Mouse (Mus musculus): Measurements from ENCODE around the gene Krt20.

The Krt20 gene

GRCm38 (mm10) chr11:99437972-99438371, at the start of gene Krt20:
Gene Krt20, minus strand, starts transcription at chr11:99438150.
- DNase-seq (ENCODE audit: low spot score), result no peak

- no peak for DNase-seq (ENCODE audit: low spot score)
Measured at GRCm38 (mm10) chr11:99474981-99475380, 37.0 kb upstream of the Krt20 start.

- DNase-seq (ENCODE audit: low spot score), result no peak
Measured at GRCm38 (mm10) chr11:99473433-99473832, 35.5 kb upstream of the Krt20 start.

- DNase-seq (ENCODE audit: low spot score), result no peak
Measured at GRCm38 (mm10) chr11:99472405-99472804, 34.5 kb upstream of the Krt20 start.

DNA sequence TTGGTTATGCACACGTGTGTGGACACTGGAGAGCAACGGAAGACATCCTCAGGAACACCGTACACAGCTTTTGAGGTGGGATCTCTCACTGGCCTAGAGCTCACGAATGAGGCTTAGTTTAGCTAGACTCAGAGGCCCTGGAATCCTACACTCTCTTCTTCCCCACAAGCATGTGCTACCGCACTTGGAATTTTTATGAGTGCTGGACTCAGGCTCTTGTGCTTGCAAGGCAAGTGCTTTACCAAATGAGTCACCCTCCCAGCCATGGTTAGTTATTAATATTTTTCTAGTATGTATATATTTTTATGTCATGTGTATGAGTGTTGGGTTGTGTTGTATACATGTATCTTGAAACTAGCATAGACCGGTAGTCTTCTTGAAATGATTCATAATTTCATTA, 34.0 kb upstream of the Krt20 start:
- DNase-seq (ENCODE audit: low spot score), result no peak

- DNase-seq (ENCODE audit: low spot score), result no peak
Measured at GRCm38 (mm10) chr11:99469228-99469627, 31.3 kb upstream of the Krt20 start.

DNA sequence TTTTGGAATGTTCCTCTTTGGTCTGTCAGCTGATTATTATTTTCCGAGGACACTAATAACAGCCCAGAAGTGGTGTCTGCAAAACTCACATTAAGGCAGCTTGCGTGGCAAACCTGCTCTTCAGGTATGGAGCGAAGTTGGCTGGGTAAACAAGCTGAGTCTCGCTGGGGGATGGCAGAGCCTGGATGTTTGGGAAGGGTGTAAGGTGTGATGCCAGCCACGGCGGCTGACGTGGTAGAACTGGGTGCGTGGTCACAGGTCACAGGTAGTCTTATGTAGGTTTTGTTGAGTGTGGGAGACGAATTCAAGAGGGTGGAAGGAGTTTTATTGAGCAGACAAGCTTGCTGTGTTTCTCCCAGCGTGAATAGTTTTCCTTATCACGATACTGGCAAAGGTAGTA, 30.6 kb upstream of the Krt20 start:
- DNase-seq (ENCODE audit: low spot score), result no peak

DNA sequence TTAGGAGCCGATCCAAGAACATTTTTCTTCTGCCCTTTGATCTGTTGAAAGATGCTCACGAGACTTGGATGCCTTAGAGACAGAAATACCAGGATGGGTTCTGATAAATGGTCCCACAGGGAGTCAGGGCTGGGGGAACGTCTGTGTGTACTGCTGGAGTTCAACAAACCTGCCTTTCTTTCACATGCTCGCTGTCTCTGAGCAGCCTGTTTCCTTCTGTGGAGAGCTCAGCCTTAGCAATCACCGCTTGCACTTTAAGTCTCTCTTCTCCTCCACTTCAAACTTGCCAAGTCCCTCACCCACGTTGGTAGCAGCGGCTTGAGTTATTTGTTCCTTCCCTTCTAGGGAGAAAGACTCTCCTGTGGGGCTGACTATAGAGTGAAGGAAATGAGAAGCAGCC, 28.4 kb upstream of the Krt20 start:
- no peak for DNase-seq (ENCODE audit: low spot score)

DNA sequence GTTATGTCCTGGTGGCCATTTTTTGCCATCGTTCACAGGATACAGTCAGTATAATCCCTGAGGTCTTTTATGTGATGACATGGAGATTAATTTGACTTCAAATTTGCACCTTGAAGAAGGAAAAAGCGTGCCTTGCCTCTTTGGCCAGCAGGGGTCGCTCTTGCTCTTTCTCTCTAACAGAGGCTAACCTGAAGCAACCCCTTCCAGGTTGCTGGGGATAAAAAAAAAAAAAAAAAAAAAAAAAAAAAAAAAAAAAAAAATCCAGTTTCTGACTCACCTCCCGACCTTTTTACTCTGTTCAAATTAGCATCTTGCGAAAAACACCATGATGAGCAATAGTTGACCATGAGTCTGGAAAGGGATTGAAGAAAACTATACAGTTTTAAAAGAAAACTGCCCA, 26.9 kb upstream of the Krt20 start:
- peak; percentile 70 for DNase-seq (ENCODE audit: low spot score)

DNA sequence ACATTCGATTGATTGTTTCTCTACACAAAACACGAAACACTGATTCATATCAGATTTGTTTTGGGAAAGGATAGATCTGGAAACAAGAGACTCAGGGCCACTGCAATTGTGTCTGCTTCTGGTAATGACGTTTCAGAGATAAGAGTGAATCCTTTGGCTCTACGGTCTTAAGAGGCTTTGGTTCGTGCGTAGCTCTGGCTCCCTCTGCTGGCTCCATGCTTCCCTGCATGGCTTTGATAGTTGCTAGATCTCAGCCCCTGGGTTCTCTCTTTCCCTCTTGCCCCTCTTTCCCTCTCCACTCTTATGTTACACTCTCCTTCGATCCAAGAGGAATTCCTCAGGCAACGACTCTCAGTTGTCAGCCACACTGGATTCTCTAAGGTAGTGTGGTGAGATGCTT, 25.2 kb upstream of the Krt20 start:
- DNase-seq (ENCODE audit: low spot score), result no peak

- DNase-seq (ENCODE audit: low spot score), result no peak
Measured at GRCm38 (mm10) chr11:99461736-99462135, 23.8 kb upstream of the Krt20 start.

DNA sequence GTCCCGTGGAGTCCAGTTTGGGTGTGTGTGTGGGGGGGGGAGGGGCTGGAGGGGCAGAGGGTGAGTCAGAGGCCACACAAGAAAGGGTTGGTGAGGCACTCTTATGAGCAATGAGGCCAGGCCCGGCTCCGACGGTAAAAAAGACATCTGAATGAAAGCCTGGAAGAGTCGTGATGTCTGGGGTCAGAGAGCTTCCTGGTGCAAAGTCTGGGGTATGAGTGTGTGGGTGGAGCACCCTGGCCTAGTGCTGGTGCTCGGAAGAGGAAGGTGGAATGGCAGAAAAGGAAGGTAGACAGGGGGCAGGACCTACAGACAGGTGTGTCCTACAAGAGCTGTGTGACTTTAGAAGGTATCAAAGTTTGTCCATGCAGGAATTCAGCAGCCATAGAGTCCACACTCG, 20.9 kb upstream of the Krt20 start:
- no peak for DNase-seq (ENCODE audit: low spot score)

- DNase-seq (ENCODE audit: low spot score), result no peak
Measured at GRCm38 (mm10) chr11:99454759-99455158, 16.8 kb upstream of the Krt20 start.

GRCm38 (mm10) chr11:99454044-99454443, 16.1 kb upstream of the Krt20 start:
- no peak for DNase-seq (ENCODE audit: low spot score)

DNA sequence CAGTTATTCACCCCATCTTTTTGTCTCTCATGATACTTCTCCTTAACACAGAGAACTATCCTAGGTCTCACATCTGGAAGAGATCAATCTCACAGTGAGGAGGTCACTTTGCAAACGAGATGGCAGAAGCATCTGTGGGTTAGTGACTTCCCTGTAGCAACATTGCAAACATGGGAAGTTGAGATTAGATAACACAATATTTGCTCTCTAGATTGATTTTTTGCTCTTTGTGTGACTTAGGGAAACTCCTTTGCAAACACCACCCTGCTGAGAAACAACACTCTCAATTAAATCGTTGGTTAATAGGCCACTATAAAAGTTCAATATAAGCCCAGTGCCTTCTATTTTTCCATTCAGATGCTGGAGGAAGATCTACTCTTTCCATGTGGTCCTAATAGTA, 10.8 kb upstream of the Krt20 start:
- no peak for DNase-seq (ENCODE audit: low spot score)

DNA sequence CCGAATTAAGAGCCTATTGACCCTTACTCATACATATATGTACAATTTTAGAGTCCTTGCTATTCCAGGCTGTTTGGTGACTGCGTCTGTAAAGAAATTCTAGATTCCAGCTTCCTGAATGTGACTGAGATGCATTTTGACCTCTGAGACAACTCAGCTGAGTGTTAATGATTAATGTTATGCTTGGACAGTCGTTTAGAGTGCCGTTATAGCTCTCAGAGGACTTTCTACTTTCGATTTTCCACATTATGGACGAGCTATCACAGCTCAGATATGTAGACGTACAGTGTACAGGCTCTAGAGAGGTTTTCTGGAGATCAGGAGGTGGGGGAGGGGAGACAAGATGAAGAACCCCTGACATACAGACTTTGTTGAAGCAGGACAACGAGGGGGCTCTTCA, 3.3 kb upstream of the Krt20 start:
- DNase-seq (ENCODE audit: low spot score), result no peak

DNA sequence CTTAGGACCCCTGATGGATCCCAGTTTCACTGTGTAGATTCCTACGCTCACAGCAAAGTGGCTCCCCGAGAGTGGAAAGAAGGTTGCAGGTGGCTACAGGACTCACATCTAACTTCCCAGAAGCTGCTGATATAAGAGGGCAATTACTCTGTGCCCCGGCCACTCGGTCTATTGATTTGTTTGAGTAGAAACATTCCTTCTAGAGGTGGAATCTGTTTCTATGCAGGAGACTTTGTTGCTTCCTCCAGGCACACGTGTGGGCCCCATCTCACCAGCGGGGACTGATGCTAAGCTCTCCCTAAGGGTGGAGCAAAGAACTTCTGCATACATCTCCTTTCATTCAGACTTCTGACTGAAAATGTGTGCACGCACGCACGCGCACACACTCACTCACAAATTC, 1.5 kb upstream of the Krt20 start:
- DNase-seq (ENCODE audit: low spot score), result no peak

DNA sequence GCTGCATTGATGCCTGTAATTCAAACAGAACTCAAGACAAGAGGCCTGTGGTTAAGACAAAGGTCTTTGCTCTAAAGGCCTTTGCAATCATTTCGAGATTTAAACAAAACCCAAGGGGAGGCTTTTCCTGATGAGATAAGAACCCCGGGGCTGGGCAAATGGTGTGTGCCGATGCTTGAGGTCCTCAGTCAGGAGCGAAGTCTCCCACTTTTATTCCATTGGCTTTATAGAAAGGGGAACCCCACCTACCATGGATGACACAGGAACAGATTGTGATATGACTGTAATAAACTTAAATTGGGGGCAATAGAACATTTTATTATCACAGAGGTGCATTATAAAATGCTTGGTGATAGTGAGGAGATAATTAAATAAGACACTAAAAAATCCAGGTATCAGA, 1.3 kb downstream of the Krt20 start:
- DNase-seq (ENCODE audit: low spot score), result no peak

DNA sequence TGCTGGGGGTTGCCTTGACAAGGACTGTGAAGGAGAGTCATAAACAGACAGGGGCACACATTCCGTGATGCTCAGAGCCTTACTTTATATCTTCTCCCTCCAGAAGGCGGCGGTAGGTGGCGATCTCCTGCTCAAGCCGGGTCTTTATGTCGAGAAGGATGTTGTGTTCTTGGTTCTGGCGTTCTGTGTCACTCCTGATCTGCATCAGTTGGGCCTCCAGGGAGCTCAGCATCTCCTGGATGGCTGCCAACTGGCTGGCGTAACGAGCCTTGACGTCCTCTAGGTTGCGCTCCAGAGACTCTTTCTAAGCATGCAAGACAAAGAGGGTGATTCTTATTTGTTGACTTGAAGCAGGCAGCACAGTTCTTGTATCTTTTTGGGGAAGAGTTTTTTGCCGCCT, 7.3 kb downstream of the Krt20 start:
- DNase-seq (ENCODE audit: low spot score), result peak; percentile 31

GRCm38 (mm10) chr11:99422159-99422558, 15.8 kb downstream of the Krt20 start, which contains the start of gene Krt12:
Gene Krt12, minus strand, starts transcription at chr11:99422259.
- no peak for DNase-seq (ENCODE audit: low spot score)

DNA sequence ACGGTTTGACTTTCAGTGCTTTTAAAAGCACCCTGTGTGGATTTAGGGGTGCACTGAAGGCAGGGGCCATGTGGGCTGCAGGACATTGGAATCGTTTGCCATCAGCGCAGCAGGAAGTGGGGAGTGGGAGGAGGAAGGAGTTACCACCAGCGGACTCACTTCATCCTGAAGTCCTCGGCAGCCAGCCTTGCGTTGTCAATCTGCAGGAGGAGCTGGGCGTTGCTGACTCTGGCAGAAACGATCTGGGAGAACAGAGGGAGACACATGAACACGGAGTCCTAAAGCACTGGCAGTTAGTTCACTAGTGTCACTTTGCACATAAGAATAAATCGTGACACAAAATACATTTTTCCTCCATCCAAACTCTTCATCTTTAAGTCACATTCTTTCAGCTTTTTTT, 17.4 kb downstream of the Krt20 start:
- no peak for DNase-seq (ENCODE audit: low spot score)

- no peak for DNase-seq (ENCODE audit: low spot score)
Measured at GRCm38 (mm10) chr11:99417819-99418218, 20.1 kb downstream of the Krt20 start.

DNA sequence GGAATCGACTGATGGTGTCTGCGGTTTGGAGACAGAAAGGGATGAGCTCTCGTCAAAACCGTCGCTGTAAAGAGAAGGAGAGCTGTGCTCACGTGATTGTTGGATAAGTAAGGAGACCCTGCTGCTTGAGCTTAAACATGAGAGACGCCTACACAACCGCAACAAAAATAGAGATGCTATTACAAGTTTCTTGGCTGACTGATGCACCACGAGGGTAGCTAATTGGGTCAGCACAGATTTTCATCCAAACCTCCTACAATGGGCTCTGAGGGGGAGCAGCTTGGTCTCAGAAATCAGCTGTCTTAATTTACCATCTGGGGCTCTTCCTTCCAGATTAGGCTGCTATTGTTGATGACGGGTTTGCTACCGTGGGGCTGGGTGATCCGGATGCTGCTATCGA, 21.0 kb downstream of the Krt20 start:
- no peak for DNase-seq (ENCODE audit: low spot score)

DNA sequence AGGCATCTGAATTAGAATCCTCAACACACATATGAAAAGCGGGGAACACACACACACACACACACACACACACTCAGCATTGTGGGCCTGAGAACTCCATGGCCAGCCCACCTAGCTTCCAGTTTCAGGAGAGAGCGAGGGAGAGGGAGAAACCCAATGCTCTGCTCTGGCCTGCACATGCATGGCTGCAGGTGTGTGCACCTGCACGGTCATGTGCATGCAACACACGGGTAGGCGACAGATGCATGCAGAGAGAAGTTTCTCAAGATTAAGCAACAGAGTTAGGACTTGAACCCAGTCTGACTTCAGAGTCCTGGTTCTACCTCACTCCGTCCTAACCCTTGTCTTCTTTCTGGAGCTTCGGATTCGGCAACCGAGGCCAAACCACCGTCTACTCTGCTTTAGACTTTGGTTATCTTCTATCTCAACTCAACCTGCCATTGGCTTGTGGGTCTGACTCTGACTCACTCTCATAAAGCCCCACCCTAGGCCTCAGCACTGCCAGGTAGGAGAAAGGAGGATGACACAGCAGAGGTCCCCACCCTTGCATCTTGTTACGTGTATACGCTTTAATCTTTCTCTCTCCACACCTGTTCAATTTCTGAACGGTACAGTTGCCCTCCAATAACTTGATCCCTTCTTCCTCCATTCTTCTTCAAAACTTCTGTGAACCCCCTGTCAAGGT, 23.3 kb downstream of the Krt20 start:
- DNase-seq (ENCODE audit: low spot score), result no peak

DNA sequence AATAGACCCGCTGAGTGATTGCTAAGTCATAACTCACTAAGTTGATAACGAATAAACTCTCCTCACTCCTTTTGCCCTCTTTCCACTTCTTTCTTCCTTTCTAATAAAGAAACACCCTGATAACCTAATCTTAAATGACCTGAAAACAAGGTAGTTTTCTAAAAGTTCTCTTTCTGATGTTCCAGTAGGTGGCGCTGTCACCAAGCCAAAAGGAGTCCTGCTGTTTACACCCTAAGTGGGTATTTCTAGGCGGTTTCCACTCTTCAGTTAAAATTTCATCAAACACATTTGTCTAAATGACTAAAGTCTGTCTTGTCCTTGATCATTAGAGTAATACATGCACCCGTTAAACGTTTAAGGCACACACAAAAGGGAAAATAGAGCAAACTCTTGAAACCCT, 24.7 kb downstream of the Krt20 start:
- DNase-seq (ENCODE audit: low spot score), result no peak

Data from testis, postnatal 14 days (tissue).